8 mouse cellular contexts compared by ENCODE assay signal in genomic region chr19:4096642-4097440, GRCm38 (mm10). TPM values are rescaled to one million over a fixed set of nuclear protein-coding genes. Genes with fewer than 3 reads are reported as not detected.
A peak's percentile ranks its signal among the peaks of the same experiment; 100 is the strongest.
DNase-seq lines count a peak whose midpoint lies in the region; ATAC-seq and TF ChIP-seq lines count a peak whose summit lies in the region.

Gene Cdk2ap2 (plus strand): TSS chr19:4097182.

- TF ChIP-seq POLR2A in heart, adult 2 months (IDR thresholded peaks at IDR 0.05; ENCODE audit: insufficient read depth, low read depth, low read length): peak; percentile 90

- DNase-seq in 3T3-L1 (ENCODE audit: low read depth, low spot score): peak; percentile 99
- DNase-seq in adrenal gland, postnatal 4 days (ENCODE audit: low spot score in 2 of 2): peak; percentile 98 to 99
- peak; percentile 99 for DNase-seq in embryonic facial prominence, embryonic 14.5 days (ENCODE audit: low spot score)
- DNase-seq in heart, adult 2 months: peak; percentile 100
- peak; percentile 99 to 100 for DNase-seq in kidney, adult 8-10 months
- DNase-seq in spleen, postnatal 10 days (ENCODE audit: low spot score in 2 of 2): peak; percentile 99 to 100

- H3K27me3 ChIP-seq in embryonic facial prominence, embryonic 14.5 days (replicated peaks; ENCODE audit: control insufficient read depth, insufficient read depth, low read length): peaks cover 28% of the 10 kb centered on the region
- H3K27me3 ChIP-seq in heart, adult 2 months (ENCODE audit: control insufficient read depth, insufficient read depth, low read length): no peaks in the 10 kb centered on the region
- H3K27me3 ChIP-seq in limb, embryonic 13.5 days: peaks cover 28% of the 10 kb centered on the region
- H3K27me3 ChIP-seq in midbrain, embryonic 16.5 days (ENCODE audit: control insufficient read depth, insufficient read depth, low read depth, low read length): no peaks in the 10 kb centered on the region

- H3K4me1 ChIP-seq in embryonic facial prominence, embryonic 14.5 days (ENCODE audit: control insufficient read depth, insufficient read depth, low read length): peaks cover 25% of the 10 kb centered on the region
- peaks cover 6% of the 10 kb centered on the region for H3K4me1 ChIP-seq in heart, adult 2 months (ENCODE audit: control insufficient read depth, insufficient read depth, low read length)
- peaks cover 49% of the 10 kb centered on the region for H3K4me1 ChIP-seq in limb, embryonic 13.5 days
- H3K4me1 ChIP-seq in midbrain, embryonic 16.5 days (ENCODE audit: control insufficient read depth, insufficient read depth, low read length): peaks cover 41% of the 10 kb centered on the region

- intact Hi-C loops in heart, adult 2 months (cut with DNase I): loop anchor here (5.0 kb wide), 2 partner anchors 80 to 105 kb away; partner anchors contain the start of gene Rad9a

- no peaks in the 10 kb centered on the region for H3K79me2 ChIP-seq in heart, adult 2 months (replicated peaks; ENCODE audit: control insufficient read depth, insufficient read depth, low read length)

- peak within 1 kb of the TSS; percentile 79 for H3K27ac ChIP-seq in embryonic facial prominence, embryonic 14.5 days (replicated peaks; ENCODE audit: low read depth, low read length)
- peak within 1 kb of the TSS; percentile 96 for H3K27ac ChIP-seq in heart, adult 2 months
- H3K27ac ChIP-seq in limb, embryonic 13.5 days: peak within 1 kb of the TSS; percentile 52; the same call in 1 of the 2 replicates
- peak within 1 kb of the TSS; percentile 94 for H3K27ac ChIP-seq in midbrain, embryonic 16.5 days (ENCODE audit: low read length)

- no peak for TF ChIP-seq CTCF in heart, adult 2 months (IDR thresholded peaks at IDR 0.05)

- peak within 1 kb of the TSS; percentile 56 for H3K4me3 ChIP-seq in embryonic facial prominence, embryonic 14.5 days (ENCODE audit: low read depth, low read length)
- H3K4me3 ChIP-seq in heart, adult 2 months: peak within 1 kb of the TSS; percentile 91
- H3K4me3 ChIP-seq in limb, embryonic 13.5 days: peak within 1 kb of the TSS; percentile 56
- peak within 1 kb of the TSS; percentile 70 for H3K4me3 ChIP-seq in midbrain, embryonic 16.5 days (ENCODE audit: low read depth, low read length)

- under 1% methylated on average over 45 of the region's 65 CpGs for WGBS in embryonic facial prominence, embryonic 14.5 days
- WGBS in heart, adult 2 months: under 1% methylated on average over 65 of the region's 65 CpGs
- WGBS in limb, embryonic 13.5 days: under 1% methylated on average over 65 of the region's 65 CpGs
- WGBS in midbrain, embryonic 16.5 days: under 1% methylated on average over 65 of the region's 65 CpGs

- ATAC-seq in embryonic facial prominence, embryonic 14.5 days (ENCODE audit: low read depth): peak; percentile 95
- peak; percentile 94 for ATAC-seq in limb, embryonic 13.5 days (ENCODE audit: low FRiP score, low read depth)
- ATAC-seq in midbrain, embryonic 16.5 days: peak; percentile 95

- peak within 1 kb of the TSS; percentile 60 for H3K9ac ChIP-seq in embryonic facial prominence, embryonic 14.5 days (ENCODE audit: low read depth, low read length)
- peak within 1 kb of the TSS; percentile 81 for H3K9ac ChIP-seq in heart, adult 2 months (ENCODE audit: low read depth, low read length)
- peak within 1 kb of the TSS; percentile 60 for H3K9ac ChIP-seq in limb, embryonic 13.5 days
- peak within 1 kb of the TSS; percentile 75 for H3K9ac ChIP-seq in midbrain, embryonic 16.5 days (ENCODE audit: low read depth, low read length)

- H3K4me2 ChIP-seq in embryonic facial prominence, embryonic 14.5 days (ENCODE audit: low read depth, low read length): peak within 1 kb of the TSS; percentile 66
- peak within 1 kb of the TSS; percentile 74 for H3K4me2 ChIP-seq in limb, embryonic 13.5 days (replicated peaks)
- H3K4me2 ChIP-seq in midbrain, embryonic 16.5 days (ENCODE audit: low read length): peak within 1 kb of the TSS; percentile 90

- TF ChIP-seq EP300 in heart, adult 2 months (IDR thresholded peaks at IDR 0.05; ENCODE audit: insufficient read depth, low read depth, low read length): no peak

- H3K36me3 ChIP-seq in embryonic facial prominence, embryonic 14.5 days (ENCODE audit: control insufficient read depth, insufficient read depth, low read length): no peaks in the 10 kb centered on the region
- H3K36me3 ChIP-seq in heart, adult 2 months (ENCODE audit: control insufficient read depth, insufficient read depth, low read length): no peaks in the 10 kb centered on the region
- no peaks in the 10 kb centered on the region for H3K36me3 ChIP-seq in limb, embryonic 13.5 days
- no peaks in the 10 kb centered on the region for H3K36me3 ChIP-seq in midbrain, embryonic 16.5 days (ENCODE audit: control insufficient read depth, insufficient read depth, low read length)

- H3K9me3 ChIP-seq in embryonic facial prominence, embryonic 14.5 days (ENCODE audit: control insufficient read depth, low read length): no peaks in the 10 kb centered on the region
- H3K9me3 ChIP-seq in limb, embryonic 13.5 days: no peaks in the 10 kb centered on the region
- H3K9me3 ChIP-seq in midbrain, embryonic 16.5 days (replicated peaks; ENCODE audit: control insufficient read depth, low read length, poor library complexity, severe bottlenecking): no peaks in the 10 kb centered on the region

RNA-seq across cellular contexts. Expression of gene Cdk2ap2, which starts in this region (rescaled TPM):
- total RNA-seq in adrenal gland, postnatal 4 days (2021): 10 to 100 TPM; 45.8 to 47.3 TPM
- 66.1 and 68.6 TPM in 2 replicates for polyA plus RNA-seq in embryonic facial prominence, embryonic 14.5 days (2014; fragmentation: Nextera tagmentation; extraction: Ambion mirVana)
- total RNA-seq in heart, adult 2 months (2021): 10 to 100 TPM; 39.9 to 43.2 TPM
- 81.3 and 85.3 TPM in 2 replicates for polyA plus RNA-seq in heart, adult 2 months (2012; rRNA removed)
- 56.8 TPM in 2 replicates for polyA plus RNA-seq in limb, embryonic 13.5 days (2015; fragmentation: Nextera tagmentation; extraction: Ambion mirVana)
- 83.1 and 83.2 TPM in 2 replicates for polyA plus RNA-seq in midbrain, embryonic 16.5 days (2015; fragmentation: Nextera tagmentation; extraction: Ambion mirVana)

Comparison
In these comparisons a context has a peak if more than half of its experiments do, and no peak if none do; other contexts are left out.
1. Peak in every context shown above with its lines: DNase-seq, ATAC-seq, H3K4me3 ChIP-seq and H3K27ac ChIP-seq.